Mouse (Mus musculus) heart, adult 2 months (tissue): ENCODE measurements around the gene Ybx3. TPM values are rescaled to one million over a fixed set of nuclear protein-coding genes. Genes with fewer than 3 reads are reported as not detected.
A peak's percentile ranks its signal among the peaks of the same experiment; 100 is the strongest.

Experiments
- DNase-seq, 2 experiments: peaks; one replicate each; pipeline ENCODE4 v3.0.0; 2021
- H3K27ac ChIP-seq: fragments of 200-600 bp; 2 replicates; pipeline ENCODE4 v1.8.1; 2022
- H3K27me3 ChIP-seq: fragments of 200-500 bp; 2 replicates; pipeline ENCODE4 v1.6.1; 2012; ENCODE audit warnings: mild to moderate bottlenecking, low read length, inconsistent platforms, mixed read lengths; ENCODE audit not compliant: control insufficient read depth, insufficient read depth
- H3K36me3 ChIP-seq: fragments of 200-500 bp; 2 replicates; pipeline ENCODE4 v1.6.1; 2012; ENCODE audit warnings: low read length, inconsistent platforms; ENCODE audit not compliant: control insufficient read depth, insufficient read depth
- H3K4me1 ChIP-seq: fragments of 200-500 bp; 2 replicates; pipeline ENCODE4 v1.6.1; 2011; ENCODE audit warnings: low read length; ENCODE audit not compliant: control insufficient read depth, insufficient read depth
- H3K4me3 ChIP-seq: fragments of 200-600 bp; 2 replicates; pipeline ENCODE4 v1.8.1; 2022
- H3K79me2 ChIP-seq: fragments of 200-500 bp; replicated peaks from 2 replicates; pipeline ENCODE4 v1.6.1; 2012; ENCODE audit warnings: mild to moderate bottlenecking, inconsistent platforms, low read length, moderate library complexity, mixed read lengths; ENCODE audit not compliant: control insufficient read depth, insufficient read depth
- H3K9ac ChIP-seq: fragments of 200-500 bp; 2 replicates; pipeline ENCODE4 v1.6.1; 2012; ENCODE audit warnings: low read depth, mild to moderate bottlenecking, control low read depth, inconsistent platforms, low read length, mixed read lengths
- CTCF ChIP-seq: fragments of 200-600 bp; IDR thresholded peaks from 2 replicates; pipeline ENCODE4 v1.8.1; 2022; ENCODE audit warnings: antibody characterized with exemption, mild to moderate bottlenecking, moderate library complexity
- EP300 ChIP-seq: fragments of 200-500 bp; IDR thresholded peaks from 2 replicates; pipeline ENCODE4 v1.6.1; 2011; ENCODE audit warnings: low read depth, low read length, control low read depth; ENCODE audit not compliant: insufficient read depth
- POLR2A ChIP-seq: fragments of 200-500 bp; IDR thresholded peaks from 2 replicates; pipeline ENCODE4 v1.6.1; 2011; ENCODE audit warnings: mild to moderate bottlenecking, low read depth, low read length, control low read depth; ENCODE audit not compliant: insufficient read depth
- WGBS: fragments of 180-500 bp; shearing (Covaris S2); methylation state at CpG from one replicate; pipeline ENCODE4 v1.1.7; 2018; 5-methylcytosine and 5-hydroxymethylcytosine counted together
- intact Hi-C: fragments of 180-260 bp; cut with DNase I; formaldehyde crosslinking; loops from one replicate; pipeline ENCODE4 v1.15.1; 2025
- polyA plus RNA-seq: library from polyadenylated mRNA; depleted of rRNA; stranded (reverse); fragments of >200 nt; gene quantifications from 2 replicates; pipeline ENCODE4 v1.2.3, GENCODE M21; 2012
- total RNA-seq, 2 experiments: library from RNA; stranded (reverse); gene quantifications; 2 replicates each; pipeline ENCODE4 v1.2.3; 2021

The Ybx3 gene
- total and polyA plus RNA-seq, 3 experiments: 72.1 to 262 (median 246) TPM

- DNase-seq: no peak
- no peaks in the 10 kb centered on the region for H3K79me2 ChIP-seq
- H3K36me3 ChIP-seq: peaks cover 20% of the 10 kb centered on the region
- TF ChIP-seq POLR2A (no peak), EP300 (no peak), CTCF (no peak)
- no peaks in the 10 kb centered on the region for H3K27me3 ChIP-seq
- H3K27ac ChIP-seq: no peak overlapping the region
- H3K4me3 ChIP-seq: no peak overlapping the region
- 95% methylated on average over 5 of the region's 5 CpGs for WGBS
- intact Hi-C loops: no loop called here
- peaks cover 2% of the 10 kb centered on the region; the same call in 1 of the 2 replicates for H3K4me1 ChIP-seq
- no peak overlapping the region for H3K9ac ChIP-seq
Measured at GRCm38 (mm10) chr6:131370767-131371166, 17.5 kb downstream of the Ybx3 start.

- H3K27ac ChIP-seq: no peak overlapping the region
- H3K4me1 ChIP-seq: peaks cover 2% of the 10 kb centered on the region; the same call in 1 of the 2 replicates
- TF ChIP-seq POLR2A (no peak), EP300 (no peak), CTCF (no peak)
- WGBS: 60% methylated on average over 8 of the region's 8 CpGs
- intact Hi-C loops: no loop called here
- no peak overlapping the region for H3K4me3 ChIP-seq
- no peak overlapping the region for H3K9ac ChIP-seq
- no peaks in the 10 kb centered on the region for H3K79me2 ChIP-seq
- no peaks in the 10 kb centered on the region for H3K27me3 ChIP-seq
- no peak for DNase-seq
- H3K36me3 ChIP-seq: peaks cover 17% of the 10 kb centered on the region
Measured at GRCm38 (mm10) chr6:131369866-131370616, 18.2 kb downstream of the Ybx3 start.

DNA sequence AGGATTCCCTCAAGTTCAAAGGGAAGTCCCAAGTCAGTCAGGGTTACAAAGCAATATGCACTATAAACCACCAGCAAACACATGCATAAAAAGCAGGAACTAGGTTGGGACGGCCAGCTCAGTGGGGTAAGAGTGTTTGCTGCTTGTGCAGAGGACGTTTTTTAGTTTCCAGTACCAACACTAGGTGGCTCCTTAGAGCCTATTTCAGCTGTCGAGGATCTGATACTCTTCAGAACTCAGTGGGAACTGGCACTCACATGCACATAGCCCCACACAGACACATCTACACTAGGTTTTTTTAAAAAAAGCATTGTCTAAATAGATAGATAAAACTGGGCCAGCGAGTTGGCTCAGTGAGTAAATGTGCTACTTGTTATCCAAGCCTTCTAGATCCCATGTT, 21.2 kb downstream of the Ybx3 start:
- Histone ChIP-seq H3K9ac (no peak overlapping the region), H3K36me3 (peaks cover 3% of the 10 kb centered on the region), H3K4me3 (no peak overlapping the region)

DNA sequence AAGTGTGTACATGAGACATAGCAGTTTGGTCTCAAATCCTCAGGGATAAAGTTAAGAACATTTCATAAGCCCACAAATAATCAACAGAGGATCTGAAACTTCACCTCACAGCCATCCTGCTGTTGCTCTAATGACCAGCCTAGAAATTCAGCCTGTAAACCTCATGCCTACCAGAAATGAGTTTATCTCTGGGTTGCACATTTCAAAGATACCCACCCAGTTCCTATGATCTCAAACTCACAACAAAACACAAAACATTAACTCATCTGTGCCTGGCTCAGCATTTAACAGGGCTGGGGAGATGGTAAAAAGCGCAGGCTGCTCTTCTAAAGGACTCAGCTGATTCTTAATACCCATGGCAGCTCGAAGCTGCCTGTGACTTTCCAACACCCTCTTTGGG, 23.9 kb downstream of the Ybx3 start:
- H3K79me2 ChIP-seq: no peaks in the 10 kb centered on the region
- DNase-seq: no peak
- no peaks in the 10 kb centered on the region for H3K27me3 ChIP-seq
- no peak overlapping the region for H3K27ac ChIP-seq
- H3K36me3 ChIP-seq: no peaks in the 10 kb centered on the region
- TF ChIP-seq CTCF: no peak
- no peak for TF ChIP-seq EP300
- no peak for TF ChIP-seq POLR2A
- H3K4me3 ChIP-seq: no peak overlapping the region
- H3K4me1 ChIP-seq: no peaks in the 10 kb centered on the region
- intact Hi-C loops: no loop called here
- no peak overlapping the region for H3K9ac ChIP-seq
- 91% methylated on average over 2 of the region's 2 CpGs for WGBS

More for the DNA sequence above, 21.2 kb downstream of the Ybx3 start:
- peak in 1 of 2 experiments; percentile 15 for DNase-seq
- WGBS: 22% methylated on average over 4 of the region's 4 CpGs
- no peaks in the 10 kb centered on the region for H3K27me3 ChIP-seq
- no peak overlapping the region for H3K27ac ChIP-seq
- no peaks in the 10 kb centered on the region for H3K79me2 ChIP-seq
- intact Hi-C loops: loop anchor here (1.0 kb wide), 1 partner anchor 51 kb away; no protein-coding TSS in a partner anchor
- no peaks in the 10 kb centered on the region for H3K4me1 ChIP-seq
- no peak for TF ChIP-seq EP300
- peak; percentile 81 for TF ChIP-seq CTCF

- H3K36me3 ChIP-seq: no peaks in the 10 kb centered on the region
- no peaks in the 10 kb centered on the region for H3K79me2 ChIP-seq
- H3K27me3 ChIP-seq: no peaks in the 10 kb centered on the region
- 73% methylated on average over 7 of the region's 7 CpGs for WGBS
- H3K27ac ChIP-seq: no peak overlapping the region
- no peak for DNase-seq
- intact Hi-C loops: no loop called here
- H3K9ac ChIP-seq: no peak overlapping the region
- TF ChIP-seq POLR2A: no peak
- no peak for TF ChIP-seq CTCF
- no peak for TF ChIP-seq EP300
- H3K4me1 ChIP-seq: no peaks in the 10 kb centered on the region
- H3K4me3 ChIP-seq: no peak overlapping the region
Measured at GRCm38 (mm10) chr6:131362987-131363765, 25.1 kb downstream of the Ybx3 start.

DNA sequence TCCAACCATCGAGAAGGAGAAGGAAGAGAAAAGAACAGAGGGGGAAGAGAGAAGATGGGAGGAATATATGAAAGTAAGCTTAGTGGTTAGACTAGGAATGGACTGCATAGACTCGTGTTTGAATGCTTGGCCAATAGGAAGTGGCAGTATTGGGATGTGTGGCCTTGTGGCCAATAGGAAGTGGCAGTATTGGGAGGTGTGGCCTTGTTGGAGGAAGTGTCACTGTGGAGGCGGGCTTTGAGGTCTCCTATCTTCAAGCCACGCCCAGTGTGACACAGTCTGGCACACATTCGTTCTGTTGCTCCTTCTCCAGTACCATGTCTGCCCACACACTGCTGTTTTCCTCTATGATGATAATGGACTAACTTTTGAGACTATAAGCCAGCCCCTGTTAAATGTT, 27.6 kb downstream of the Ybx3 start:
- DNase-seq: no peak
- 63% methylated on average over 5 of the region's 5 CpGs for WGBS
- no peaks in the 10 kb centered on the region for H3K36me3 ChIP-seq
- no peaks in the 10 kb centered on the region for H3K27me3 ChIP-seq
- TF ChIP-seq POLR2A (no peak), CTCF (no peak), EP300 (no peak)
- H3K4me1 ChIP-seq: no peaks in the 10 kb centered on the region
- H3K4me3 ChIP-seq: no peak overlapping the region
- H3K79me2 ChIP-seq: no peaks in the 10 kb centered on the region
- no peak overlapping the region for H3K9ac ChIP-seq
- no peak overlapping the region for H3K27ac ChIP-seq
- intact Hi-C loops: no loop called here
